Mouse (Mus musculus) T-cell, adult 2 months (primary cell): ENCODE data around the gene Ccdc172.

Experiments
- DNase-seq: peaks from one replicate; pipeline ENCODE4 v3.0.0; 2022; ENCODE audit warnings: low spot score

Ccdc172 gene

GRCm38 (mm10) chr19:58572429-58573071 lies 60.8 kb downstream of the Ccdc172 start:
- DNase-seq: no peak

- DNase-seq: no peak
Observed at GRCm38 (mm10) chr19:58573072-58573438, 61.3 kb downstream of the Ccdc172 start.

- DNase-seq: no peak
Observed at GRCm38 (mm10) chr19:58582018-58582417, 70.2 kb downstream of the Ccdc172 start.

- no peak for DNase-seq
Observed at GRCm38 (mm10) chr19:58582956-58583355, 71.2 kb downstream of the Ccdc172 start.

- no peak for DNase-seq
Observed at GRCm38 (mm10) chr19:58586046-58586445, 74.3 kb downstream of the Ccdc172 start.

- no peak for DNase-seq
Observed at GRCm38 (mm10) chr19:58590251-58590936, 78.6 kb downstream of the Ccdc172 start.

- DNase-seq: no peak
Observed at GRCm38 (mm10) chr19:58600381-58600780, 88.6 kb downstream of the Ccdc172 start.
